Mouse (Mus musculus) monocyte, adult 2 months (primary cell): ENCODE data around the gene Asb2.

Source experiments
- DNase-seq, 2 experiments: peaks; one replicate each; pipeline ENCODE4 v3.0.0; 2022; ENCODE audit warnings: low spot score in 2 of 2, low read depth in 1 of 2

Asb2 gene

DNA sequence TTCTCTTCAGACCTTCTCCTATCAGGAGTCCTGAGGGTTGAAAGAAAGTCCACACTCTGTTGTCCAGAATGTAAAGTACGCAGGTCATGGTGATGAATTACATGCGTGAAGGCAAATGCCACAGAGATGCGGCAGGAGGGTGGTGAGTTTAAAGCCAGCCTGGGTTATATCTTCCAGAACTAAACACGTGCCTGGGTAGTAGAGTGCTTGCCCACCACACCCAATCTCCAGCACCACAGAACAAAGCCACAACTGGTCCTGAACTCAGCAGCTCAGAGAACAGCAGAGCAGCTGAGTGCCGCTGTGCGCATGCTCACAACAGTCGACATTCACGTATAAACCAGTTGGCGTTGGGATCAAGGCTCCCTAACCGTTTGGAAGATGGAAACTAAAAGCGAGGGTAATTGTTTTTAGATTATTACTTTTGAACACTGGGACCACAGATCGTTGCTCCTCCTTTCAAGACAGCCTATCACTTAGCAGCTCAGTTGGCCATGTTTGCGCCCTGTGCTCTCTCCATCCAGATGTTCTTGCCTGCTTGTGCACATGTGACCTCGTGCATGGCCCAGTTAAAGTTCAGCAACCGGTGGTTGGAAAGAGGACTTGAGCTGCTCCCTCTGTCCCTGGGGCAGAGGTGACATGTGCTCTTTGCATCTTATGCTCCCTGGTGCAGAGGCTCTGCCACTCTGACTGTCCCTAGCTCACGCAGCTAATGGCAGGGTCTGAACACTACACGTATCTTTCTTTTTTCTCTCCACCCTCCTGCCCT, 5.9 kb upstream of the Asb2 start:
- no peak for DNase-seq

DNA sequence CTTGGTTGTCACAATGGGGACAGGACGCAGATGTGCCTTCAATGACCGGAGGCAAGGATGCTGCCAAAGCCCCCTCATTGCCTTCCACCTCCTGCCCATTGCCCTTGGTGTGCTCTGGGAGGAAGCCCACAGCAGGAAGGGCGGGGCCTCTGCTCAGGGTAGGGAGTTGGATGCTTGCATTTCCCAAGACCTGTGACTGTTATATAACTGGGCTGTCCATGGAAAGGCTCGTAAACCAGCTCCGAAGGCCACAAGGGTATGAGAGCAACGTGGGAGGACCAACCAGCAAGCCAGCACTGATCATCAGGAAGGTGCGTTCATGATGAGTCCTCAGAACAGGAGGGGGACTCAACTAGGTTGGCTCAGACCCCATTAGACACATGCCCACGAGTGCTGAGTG, 5.0 kb upstream of the Asb2 start:
- no peak for DNase-seq

DNA sequence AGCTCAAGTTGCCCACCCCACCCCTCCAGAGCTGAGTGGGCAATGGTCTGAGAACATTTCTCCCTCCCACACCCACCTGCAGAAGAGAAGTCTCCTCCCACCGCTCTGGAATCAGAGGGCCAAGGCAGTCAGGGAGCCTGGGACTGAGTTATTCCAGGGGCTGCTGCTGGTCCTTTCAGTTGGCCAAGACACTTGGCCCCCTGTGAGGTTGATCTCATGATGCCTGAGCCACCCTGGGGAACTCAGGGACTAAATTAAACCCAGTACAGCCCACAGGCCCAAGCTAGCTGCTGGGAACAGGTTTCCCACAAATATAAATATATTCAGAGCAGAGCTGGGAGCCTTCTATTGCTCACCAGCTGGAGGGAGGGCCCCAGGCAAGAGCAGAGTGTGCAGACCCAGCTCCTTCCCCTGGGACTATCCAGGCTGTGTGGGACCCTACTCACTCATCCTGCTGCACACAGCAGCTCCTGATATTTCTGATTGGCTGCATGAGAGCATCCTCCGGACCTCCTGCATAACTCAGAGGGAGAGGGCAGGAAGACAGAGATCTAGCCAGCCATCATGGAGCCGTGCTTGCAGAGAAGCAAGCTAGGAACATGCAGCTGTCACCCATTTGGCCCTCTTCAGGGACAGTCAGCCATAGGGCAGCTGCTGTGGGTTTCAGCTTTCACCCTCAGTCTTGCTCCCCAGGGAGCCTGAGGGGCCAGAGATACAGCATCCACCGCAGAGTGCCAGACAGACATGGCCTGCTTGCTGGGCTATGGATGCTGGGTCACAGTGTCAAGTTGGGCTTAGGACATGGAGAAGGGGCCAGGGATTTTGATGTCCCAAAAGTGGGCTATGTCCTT, 3.4 kb upstream of the Asb2 start:
- no peak for DNase-seq

DNA sequence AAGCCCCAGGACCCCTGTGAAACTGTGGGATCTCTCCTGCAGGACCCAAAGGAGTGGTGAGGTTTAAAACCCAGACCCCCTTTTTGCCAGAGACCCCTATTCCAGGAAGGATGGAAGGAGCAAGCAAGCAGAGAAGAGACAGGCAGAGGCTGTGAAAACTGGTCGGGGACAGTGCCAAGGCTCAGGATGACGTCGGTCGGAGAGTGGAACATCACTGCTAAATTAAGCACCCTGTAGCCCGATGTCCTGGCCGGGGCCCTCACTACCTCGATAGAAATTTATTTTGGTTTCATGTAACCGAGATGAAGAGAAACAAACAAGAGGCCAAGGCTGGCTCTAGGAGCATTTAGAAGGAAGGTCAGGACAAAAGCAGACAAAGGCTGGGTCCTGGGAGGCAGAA, 2.4 kb upstream of the Asb2 start:
- no peak for DNase-seq

DNA sequence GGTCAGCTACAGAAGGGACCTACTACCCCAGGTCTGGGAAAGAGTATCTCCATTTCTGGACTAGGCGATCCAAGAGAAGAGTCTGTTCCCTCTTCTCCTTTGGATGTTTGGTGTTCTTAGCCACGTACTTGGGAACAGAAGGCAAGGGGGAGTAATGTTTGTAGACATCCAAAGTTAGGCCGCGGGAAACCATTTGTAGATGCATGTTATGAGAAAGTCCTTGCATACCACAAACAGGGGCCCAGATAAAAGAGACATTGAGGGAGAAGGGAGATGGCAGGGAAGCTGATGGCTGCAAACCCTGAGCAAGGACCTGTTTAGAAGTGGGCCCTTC, 581 bp upstream of the Asb2 start:
- DNase-seq: no peak

DNA sequence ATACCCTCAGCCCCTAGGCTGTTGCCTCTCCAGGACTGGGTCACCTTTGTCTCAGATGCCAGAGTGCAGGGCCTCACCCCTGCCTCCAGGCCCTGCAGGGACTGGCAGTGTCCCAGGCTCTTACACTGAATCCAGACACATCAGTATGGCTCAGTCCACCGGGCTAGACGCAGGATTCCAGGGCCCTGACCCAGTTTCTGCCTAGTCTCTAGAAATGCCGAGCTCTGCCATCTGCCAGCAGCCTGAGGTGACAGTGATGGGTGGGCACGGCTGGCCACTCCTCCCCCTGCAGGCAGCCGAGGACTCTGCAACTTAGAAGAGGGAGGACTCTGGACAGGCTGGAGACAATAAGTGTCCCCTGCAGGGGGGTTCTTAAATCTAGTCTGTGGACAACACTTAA, 2.3 kb downstream of the Asb2 start:
- DNase-seq: no peak

DNA sequence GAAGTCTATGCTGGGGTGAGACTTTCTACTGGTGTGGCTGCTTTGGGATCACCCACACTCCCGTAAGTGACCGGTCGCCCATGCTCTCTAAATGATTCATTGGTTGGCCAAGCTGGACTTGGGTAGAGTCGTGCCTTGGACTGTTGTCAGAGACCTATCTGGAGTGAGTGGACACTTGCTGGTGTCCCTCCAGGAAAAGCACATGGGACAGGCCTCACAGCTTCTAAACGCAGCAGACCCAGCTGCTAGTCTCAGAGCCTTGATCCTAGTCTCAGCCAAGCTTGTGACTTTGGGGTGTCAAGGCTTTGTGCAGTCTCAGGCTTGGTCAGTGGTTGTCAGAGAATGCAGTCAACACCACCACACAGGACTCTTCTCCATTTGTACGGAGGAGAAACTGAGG, 3.1 kb downstream of the Asb2 start:
- DNase-seq: no peak

DNA sequence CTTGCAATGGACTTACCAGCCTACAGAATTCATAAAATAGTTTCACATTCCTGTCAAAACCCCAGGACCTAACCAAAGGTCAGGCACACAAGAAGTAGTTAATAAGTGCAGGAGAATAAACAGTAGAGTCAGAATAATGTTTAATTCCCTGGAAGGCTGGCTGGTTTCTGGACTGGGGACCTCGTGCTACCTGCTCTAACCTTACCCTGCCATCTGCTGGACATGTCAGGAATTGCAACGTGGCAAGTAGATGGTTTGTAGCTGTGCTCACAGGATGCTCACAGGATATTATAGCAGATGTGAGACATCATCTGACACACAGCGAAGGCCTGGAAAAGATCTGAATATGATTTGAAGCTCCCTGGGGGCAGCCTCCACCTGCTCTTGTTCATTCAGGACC, 7.3 kb downstream of the Asb2 start:
- DNase-seq: peak in 1 of 2 experiments; percentile 62

DNA sequence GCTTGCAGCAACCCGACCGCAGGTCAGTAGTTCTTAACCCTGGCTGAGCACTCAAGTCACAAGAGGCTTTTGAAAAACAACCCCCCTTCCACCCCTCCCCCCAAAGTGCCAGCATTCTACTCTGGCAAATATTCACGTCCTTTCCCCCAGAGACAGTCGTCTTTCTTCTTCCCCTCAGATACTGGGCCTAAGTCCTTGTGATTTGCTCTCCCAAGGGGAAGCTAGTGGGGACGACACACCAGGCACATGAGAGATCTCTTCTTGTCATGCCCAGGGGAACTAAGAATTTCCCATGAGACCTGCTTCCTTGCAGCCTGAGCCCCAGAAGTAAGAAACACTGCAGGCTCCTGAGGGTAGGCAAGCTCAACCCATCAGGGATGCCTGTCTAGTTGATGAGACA, 8.4 kb downstream of the Asb2 start:
- no peak for DNase-seq

DNA sequence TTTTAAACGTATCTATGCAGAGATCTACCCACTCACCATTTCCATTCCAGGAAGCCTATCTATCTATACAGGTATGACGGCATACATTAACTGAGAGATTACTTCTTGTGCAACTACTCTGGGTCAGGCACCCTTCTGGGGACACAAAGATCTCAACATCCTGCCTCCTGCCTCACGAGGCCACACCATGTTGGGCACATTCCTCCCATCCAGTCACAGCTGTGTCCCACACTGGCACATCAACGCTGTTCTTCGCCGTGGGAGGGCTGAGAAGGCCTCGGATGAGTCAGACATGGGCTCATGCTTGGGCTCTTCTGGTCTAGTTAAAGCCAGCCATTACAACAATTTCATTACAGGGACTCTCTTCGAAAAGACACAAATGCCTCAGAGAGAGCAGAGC, 8.9 kb downstream of the Asb2 start:
- no peak for DNase-seq

DNA sequence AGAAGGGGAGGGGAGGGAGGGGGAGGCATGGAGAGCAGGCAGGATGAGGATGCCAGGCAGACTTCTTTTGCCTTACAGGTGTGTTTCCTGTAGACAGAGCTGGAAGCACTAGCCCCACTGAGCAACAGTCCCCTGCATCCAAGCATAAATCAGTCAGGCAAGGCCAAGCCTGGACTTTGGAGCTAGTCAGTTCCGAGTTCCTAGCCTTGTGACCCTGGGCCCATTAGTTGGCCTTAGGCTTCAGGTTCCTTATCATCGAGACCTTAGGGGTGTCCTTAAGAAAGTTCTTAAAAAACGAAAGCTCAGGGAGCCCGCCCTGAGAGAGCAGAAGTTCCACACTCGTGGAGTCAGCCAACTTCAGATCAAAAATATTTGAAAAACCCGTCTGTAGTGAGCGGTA, 10.9 kb downstream of the Asb2 start:
- no peak for DNase-seq

DNA sequence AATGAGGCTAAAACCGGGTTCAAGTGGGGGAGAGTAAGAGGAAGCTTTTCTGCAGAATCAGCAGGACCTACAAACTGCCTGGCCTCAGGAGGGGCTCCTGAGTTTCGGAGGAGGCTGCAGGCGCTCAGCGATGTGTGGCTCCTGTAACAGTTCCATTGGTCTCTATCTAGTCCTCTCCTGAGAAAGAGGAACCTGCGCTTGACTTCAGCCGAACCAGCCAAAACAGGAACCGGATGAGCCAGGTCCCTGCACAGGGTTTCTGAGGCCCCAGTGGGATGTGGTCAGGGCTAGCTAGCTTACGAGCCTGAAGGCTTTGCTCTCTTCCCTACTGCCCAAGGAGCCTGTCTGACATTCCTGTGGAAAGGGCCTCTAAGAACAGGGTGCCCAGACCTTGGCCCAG, 12.3 kb downstream of the Asb2 start:
- DNase-seq: peak; percentile 61 to 78

DNA sequence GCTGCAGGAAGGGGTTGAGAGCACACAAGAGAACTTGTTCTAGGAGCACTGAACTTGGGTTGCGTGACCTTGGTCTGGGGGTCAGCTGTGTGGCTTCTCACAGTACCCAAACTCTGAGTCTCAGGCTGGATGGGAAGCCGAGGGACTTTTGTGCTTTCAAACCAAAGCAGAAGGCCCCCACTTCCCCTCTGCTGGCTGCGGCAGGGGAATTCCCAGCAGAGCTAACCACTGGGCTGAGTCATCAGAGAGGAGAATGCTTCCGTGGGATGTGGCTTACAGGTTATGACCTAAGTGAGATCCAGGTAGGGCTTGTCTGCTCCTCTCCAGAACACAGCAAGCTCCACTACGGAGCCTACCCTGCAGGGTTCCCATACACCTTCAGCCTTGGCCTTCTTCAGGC, 14.6 kb downstream of the Asb2 start:
- peak; percentile 63 to 82 for DNase-seq

DNA sequence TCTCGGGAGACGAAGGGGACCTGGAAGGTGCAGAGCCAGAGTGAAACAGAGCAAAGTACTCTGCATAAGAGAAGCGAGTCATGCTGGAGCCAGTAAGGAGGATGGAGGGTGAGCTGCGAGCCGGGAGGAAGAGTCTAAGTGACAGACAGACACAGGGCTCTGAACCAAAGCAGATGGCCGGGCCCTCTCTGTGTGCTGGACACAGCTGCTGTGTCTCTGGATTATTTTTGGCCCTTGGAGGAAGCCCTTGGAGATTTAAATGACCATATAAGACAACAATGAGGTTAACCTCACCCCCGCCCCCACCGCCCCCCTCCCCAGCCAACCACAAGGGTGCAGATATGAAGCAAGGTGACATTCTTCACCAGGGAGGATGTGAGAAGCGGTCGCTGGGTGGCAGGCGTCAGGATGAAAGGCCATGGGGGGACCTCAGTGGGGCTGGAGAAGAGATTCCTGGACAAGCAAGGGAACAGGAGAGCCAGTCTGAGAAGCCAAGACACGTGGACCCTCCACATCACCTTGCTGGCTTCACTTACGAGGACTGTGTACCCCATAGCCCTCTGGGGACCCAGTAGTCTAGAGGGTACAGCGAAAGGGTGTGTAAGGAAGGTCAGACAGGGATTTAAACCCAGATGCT, 17.5 kb downstream of the Asb2 start:
- no peak for DNase-seq

DNA sequence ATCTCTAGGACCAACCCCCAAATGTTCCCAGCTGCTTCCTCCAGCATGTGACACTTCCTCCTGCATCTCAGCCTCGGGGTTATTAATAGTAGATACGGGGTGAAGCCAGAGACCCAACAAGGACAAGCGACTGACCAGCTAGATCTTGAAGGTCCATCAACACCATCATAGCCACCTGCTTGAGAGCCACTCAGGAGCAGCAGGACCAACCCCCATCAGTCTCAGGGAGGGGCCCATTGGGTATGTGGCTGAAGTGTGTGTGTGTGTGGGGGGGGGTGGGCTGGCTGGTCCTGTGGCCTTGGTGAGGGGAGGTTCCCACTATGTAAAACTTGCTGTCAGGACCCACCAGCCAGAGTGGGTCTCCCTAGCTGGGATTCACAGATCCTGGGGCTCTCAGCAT, 19.0 kb downstream of the Asb2 start:
- no peak for DNase-seq

DNA sequence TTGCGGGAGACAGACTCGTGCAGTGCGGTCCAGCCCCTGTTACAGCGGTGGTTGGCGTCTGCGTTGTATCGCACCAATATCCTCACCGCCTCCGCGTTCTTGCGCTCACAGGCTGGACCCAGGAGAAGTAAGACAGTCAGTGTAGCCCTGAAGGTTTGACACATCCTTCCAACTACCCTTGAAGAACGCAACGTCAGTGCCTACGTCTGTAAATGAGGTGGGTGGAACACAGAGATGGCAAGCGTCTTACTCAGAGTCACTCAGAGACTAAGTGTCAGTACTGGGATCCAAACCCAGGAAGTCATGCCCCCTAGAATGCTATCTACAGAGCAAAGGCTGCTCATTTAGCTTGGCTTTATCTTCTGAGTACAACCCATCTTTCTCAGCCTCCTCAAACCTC, 22.4 kb downstream of the Asb2 start:
- no peak for DNase-seq

DNA sequence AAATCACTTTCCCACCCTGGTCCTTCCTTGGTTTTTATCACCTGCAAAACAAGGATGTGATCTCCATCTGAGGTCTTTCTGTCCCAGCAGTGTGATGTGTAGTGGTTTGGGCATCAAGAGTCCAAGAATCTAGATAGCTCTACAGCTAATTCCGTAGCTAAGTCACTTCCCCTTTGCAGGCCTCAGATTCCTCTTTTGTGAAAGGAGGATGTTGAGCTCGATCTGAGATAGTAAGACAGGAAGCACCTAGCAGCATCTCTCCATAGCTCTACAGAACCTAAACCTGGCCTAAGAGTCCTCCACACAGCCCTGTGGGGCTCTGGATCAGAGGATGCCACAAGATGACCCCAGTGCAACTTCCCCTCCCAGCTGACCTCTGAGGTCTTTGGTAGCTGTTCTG, 22.9 kb downstream of the Asb2 start:
- peak; percentile 26 to 56 for DNase-seq

DNA sequence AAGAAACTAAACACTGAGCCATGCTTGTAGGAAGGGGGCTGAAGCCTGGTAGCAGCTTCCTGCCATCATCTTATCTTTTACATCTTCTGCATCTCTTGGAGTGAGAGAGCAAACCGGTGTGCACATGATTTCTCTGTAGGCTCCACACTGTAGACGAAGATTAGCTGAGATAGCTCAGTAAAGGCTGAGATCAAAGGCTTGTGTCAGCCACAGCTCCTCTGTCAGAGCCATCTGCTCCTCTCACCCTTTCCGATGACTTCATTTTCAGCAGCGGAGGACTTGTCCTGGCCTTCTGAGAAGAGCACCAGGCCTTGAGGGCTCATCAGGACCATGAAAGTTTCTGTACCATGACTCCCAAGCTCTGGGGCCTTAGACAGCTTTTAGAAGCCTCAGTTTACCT, 24.3 kb downstream of the Asb2 start:
- no peak for DNase-seq

DNA sequence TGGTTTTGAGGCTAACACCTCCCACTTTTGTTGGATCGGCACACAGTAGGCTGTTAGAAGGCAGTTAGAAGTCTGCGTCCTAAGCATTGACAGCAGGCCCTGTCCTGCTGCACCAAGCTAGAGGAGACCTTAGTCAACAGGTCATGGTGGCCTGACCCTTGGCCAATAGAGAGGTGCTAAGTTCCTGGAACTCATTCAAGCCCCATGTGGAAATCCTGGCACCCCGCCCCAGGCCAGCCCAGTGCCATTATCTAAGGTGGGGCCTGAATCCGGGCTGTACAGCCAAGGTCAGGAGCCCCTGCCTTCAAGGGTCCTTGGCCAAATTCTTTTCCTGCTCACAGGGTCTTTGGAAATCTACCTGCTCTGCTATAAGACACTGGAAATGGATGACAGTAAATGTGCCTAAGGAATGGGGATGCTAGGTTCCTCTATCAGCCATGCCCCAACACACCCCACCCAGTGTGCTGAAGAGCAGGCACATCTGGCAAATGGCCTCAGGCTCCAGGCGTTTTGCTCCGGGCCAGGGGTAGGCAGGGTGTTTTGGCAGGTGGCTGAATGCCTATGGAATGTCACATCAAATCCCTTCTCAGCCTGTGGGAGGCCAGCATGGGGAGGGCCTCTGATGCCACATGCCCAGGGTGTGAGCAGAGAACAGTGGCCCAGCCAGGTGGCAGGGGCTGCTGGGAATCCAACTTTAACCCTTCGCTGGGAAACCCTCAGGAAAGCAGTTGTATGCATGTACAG, 27.2 kb downstream of the Asb2 start:
- DNase-seq: no peak

DNA sequence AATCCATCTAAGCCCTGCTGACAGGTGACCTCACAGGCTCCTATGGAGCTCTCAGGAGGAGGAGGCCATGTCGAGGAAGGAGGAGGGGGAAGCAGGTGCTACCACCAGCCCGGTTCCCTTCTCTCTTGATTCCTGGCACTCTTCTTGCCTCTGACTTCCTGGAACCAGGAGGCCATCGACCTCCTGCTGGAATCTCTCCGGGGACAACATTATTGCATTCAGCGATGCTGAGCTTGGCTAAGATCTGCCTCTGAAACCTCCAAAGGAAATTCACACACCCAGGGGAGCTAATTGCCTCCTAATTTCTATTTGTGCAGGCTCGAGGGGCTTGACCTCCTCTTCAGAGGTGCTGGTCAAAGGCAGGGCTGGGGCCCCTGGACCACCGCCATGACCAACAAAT, 28.7 kb downstream of the Asb2 start:
- no peak for DNase-seq

DNA sequence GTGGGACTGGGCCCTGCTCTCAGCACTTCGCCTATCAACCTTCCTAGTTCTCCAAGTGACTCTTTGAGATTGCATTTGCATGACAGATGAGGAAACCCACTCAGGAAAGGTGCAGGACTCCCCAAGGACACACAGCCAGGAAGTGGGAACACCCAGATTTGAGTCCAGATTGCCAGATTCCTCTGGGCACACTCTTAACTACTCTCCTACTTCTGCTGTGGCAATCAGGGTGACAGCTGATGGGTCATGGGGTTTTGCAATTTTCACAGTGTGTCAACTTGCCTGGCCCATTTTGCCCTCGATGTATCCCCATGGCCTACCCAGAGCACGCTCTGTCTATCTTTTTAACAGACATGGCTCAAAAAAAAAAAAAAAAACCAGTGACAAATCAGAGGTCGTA, 29.2 kb downstream of the Asb2 start:
- no peak for DNase-seq
